Mouse (Mus musculus) brain, adult 2 months (tissue): ENCODE results near the gene Pole4.

Experiments used
- DNase-seq: peaks from one replicate; pipeline ENCODE4 v3.0.0; 2011; ENCODE audit warnings: low read depth, low spot score

Pole4 gene

GRCm38 (mm10) chr6:82705221-82705620, at the start of gene Pole4:
Gene Pole4, minus strand, starts transcription at chr6:82705365.
- DNase-seq: no peak

GRCm38 (mm10) chr6:82754769-82755168, 49.6 kb upstream of the Pole4 start:
- DNase-seq: no peak

GRCm38 (mm10) chr6:82753638-82754361, 48.6 kb upstream of the Pole4 start:
- DNase-seq: peak; percentile 47

- no peak for DNase-seq
Measured at GRCm38 (mm10) chr6:82753061-82753460, 47.9 kb upstream of the Pole4 start.

GRCm38 (mm10) chr6:82751791-82752190, 46.6 kb upstream of the Pole4 start:
- no peak for DNase-seq

- no peak for DNase-seq
Measured at GRCm38 (mm10) chr6:82751031-82751430, 45.9 kb upstream of the Pole4 start.

GRCm38 (mm10) chr6:82750063-82750462, 44.9 kb upstream of the Pole4 start:
- no peak for DNase-seq

- DNase-seq: no peak
Measured at GRCm38 (mm10) chr6:82748106-82748672, 43.0 kb upstream of the Pole4 start.

- no peak for DNase-seq
Measured at GRCm38 (mm10) chr6:82747085-82747484, 41.9 kb upstream of the Pole4 start.

GRCm38 (mm10) chr6:82744553-82744952, 39.4 kb upstream of the Pole4 start:
- DNase-seq: no peak

GRCm38 (mm10) chr6:82741518-82741880, 36.3 kb upstream of the Pole4 start:
- no peak for DNase-seq

- DNase-seq: no peak
Measured at GRCm38 (mm10) chr6:82740868-82741517, 35.8 kb upstream of the Pole4 start.

- DNase-seq: peak; percentile 90
Measured at GRCm38 (mm10) chr6:82740269-82740668, 35.1 kb upstream of the Pole4 start.

- DNase-seq: no peak
Measured at GRCm38 (mm10) chr6:82737634-82738540, 32.7 kb upstream of the Pole4 start.

GRCm38 (mm10) chr6:82736626-82737600, 31.7 kb upstream of the Pole4 start:
- DNase-seq: no peak

- DNase-seq: peak; percentile 63
Measured at GRCm38 (mm10) chr6:82735347-82735746, 30.2 kb upstream of the Pole4 start.

GRCm38 (mm10) chr6:82728635-82729034, 23.5 kb upstream of the Pole4 start:
- no peak for DNase-seq

- no peak for DNase-seq
Measured at GRCm38 (mm10) chr6:82727206-82727605, 22.0 kb upstream of the Pole4 start.

GRCm38 (mm10) chr6:82723321-82723720, 18.2 kb upstream of the Pole4 start:
- no peak for DNase-seq

- DNase-seq: peak; percentile 25
Measured at GRCm38 (mm10) chr6:82716126-82716525, 11.0 kb upstream of the Pole4 start.

GRCm38 (mm10) chr6:82715653-82716052, 10.5 kb upstream of the Pole4 start:
- DNase-seq: no peak
